Mouse (Mus musculus): ENCODE results near the gene Borcs5.
"Not testable (repeated sequence)": the region's sequence is repeated elsewhere in the genome, so short reads cannot be mapped to it uniquely, and the experiment has no call there.

The Borcs5 gene

GRCm38 (mm10) chr6:134677504-134677903 is 38.2 kb downstream of the Borcs5 start:
- DNase-seq, result no peak

- no peak for DNase-seq
Measured at GRCm38 (mm10) chr6:134678037-134678436, 38.7 kb downstream of the Borcs5 start.

- not testable (repeated sequence) for DNase-seq
Measured at GRCm38 (mm10) chr6:134679330-134679729, 40.0 kb downstream of the Borcs5 start.

GRCm38 (mm10) chr6:134684354-134684915 is 45.1 kb downstream of the Borcs5 start:
- DNase-seq, result no peak

- DNase-seq, result no peak
Measured at GRCm38 (mm10) chr6:134685040-134685439, 45.7 kb downstream of the Borcs5 start.

- DNase-seq, result no peak
Measured at GRCm38 (mm10) chr6:134685515-134685914, 46.2 kb downstream of the Borcs5 start.

GRCm38 (mm10) chr6:134694498-134694897 is 55.2 kb downstream of the Borcs5 start:
- DNase-seq, result no peak

- DNase-seq, result no peak
Measured at GRCm38 (mm10) chr6:134694988-134695387, 55.7 kb downstream of the Borcs5 start.

GRCm38 (mm10) chr6:134695625-134696024 is 56.3 kb downstream of the Borcs5 start:
- DNase-seq, result no peak

GRCm38 (mm10) chr6:134696146-134696545 is 56.8 kb downstream of the Borcs5 start:
- DNase-seq, result peak; percentile 35 to 47

GRCm38 (mm10) chr6:134696554-134696953 is 57.2 kb downstream of the Borcs5 start:
- DNase-seq, result no peak

GRCm38 (mm10) chr6:134698243-134698642 is 58.9 kb downstream of the Borcs5 start:
- DNase-seq, result no peak

- DNase-seq, result peak; percentile 83 to 86
Measured at GRCm38 (mm10) chr6:134700451-134701210, 61.3 kb downstream of the Borcs5 start.

- no peak for DNase-seq
Measured at GRCm38 (mm10) chr6:134701211-134701602, 61.9 kb downstream of the Borcs5 start.

GRCm38 (mm10) chr6:134702184-134702583 is 62.9 kb downstream of the Borcs5 start:
- DNase-seq, result no peak

- peak; percentile 29 to 45 for DNase-seq
Measured at GRCm38 (mm10) chr6:134703053-134703690, 63.9 kb downstream of the Borcs5 start.

- no peak for DNase-seq
Measured at GRCm38 (mm10) chr6:134706467-134706866, 67.2 kb downstream of the Borcs5 start.

GRCm38 (mm10) chr6:134710020-134710419 is 70.7 kb downstream of the Borcs5 start:
- DNase-seq, result no peak

GRCm38 (mm10) chr6:134713321-134713720 is 74.0 kb downstream of the Borcs5 start:
- DNase-seq, result no peak

GRCm38 (mm10) chr6:134713897-134714296 is 74.6 kb downstream of the Borcs5 start:
- no peak for DNase-seq

GRCm38 (mm10) chr6:134716168-134716587 is 76.9 kb downstream of the Borcs5 start:
- no peak for DNase-seq

- DNase-seq, result peak in 1 of 2 experiments; percentile 69
Measured at GRCm38 (mm10) chr6:134717886-134718667, 78.8 kb downstream of the Borcs5 start.

GRCm38 (mm10) chr6:134718668-134719065 is 79.4 kb downstream of the Borcs5 start:
- DNase-seq, result no peak

Measured in lung, postnatal 4 days (tissue).